Mouse (Mus musculus): Measurements from ENCODE around the gene Capzb.
A peak's percentile ranks its signal among the peaks of the same experiment; 100 is the strongest.

The Capzb gene

GRCm38 (mm10) chr4:139179731-139180625, 12.7 kb upstream of the Capzb start:
- peak; percentile 41 to 64 for DNase-seq

GRCm38 (mm10) chr4:139182511-139182910, 10.2 kb upstream of the Capzb start:
- DNase-seq = no peak

- no peak for DNase-seq
Observed at GRCm38 (mm10) chr4:139185766-139186442, 6.8 kb upstream of the Capzb start.

DNA sequence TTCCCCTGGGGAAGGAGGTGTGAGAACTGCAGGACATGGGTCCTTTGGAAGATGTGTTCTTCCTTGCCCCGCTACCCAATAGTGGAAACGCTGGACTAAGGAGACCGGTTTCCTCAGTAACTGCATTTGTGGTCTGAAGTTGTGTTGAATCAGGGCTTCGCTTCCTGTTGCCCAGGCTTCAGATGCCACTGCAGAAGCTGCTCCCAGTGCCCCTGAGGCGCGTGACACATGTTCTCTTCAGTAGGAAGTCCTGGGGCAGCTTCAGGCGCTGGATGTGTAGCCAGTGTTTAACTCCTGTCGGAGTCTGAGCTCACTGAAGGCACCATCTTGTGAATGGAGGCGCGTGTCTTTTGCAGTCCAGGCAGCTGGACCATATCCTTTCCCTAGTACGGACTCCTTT, 4.8 kb upstream of the Capzb start:
- DNase-seq = no peak

DNA sequence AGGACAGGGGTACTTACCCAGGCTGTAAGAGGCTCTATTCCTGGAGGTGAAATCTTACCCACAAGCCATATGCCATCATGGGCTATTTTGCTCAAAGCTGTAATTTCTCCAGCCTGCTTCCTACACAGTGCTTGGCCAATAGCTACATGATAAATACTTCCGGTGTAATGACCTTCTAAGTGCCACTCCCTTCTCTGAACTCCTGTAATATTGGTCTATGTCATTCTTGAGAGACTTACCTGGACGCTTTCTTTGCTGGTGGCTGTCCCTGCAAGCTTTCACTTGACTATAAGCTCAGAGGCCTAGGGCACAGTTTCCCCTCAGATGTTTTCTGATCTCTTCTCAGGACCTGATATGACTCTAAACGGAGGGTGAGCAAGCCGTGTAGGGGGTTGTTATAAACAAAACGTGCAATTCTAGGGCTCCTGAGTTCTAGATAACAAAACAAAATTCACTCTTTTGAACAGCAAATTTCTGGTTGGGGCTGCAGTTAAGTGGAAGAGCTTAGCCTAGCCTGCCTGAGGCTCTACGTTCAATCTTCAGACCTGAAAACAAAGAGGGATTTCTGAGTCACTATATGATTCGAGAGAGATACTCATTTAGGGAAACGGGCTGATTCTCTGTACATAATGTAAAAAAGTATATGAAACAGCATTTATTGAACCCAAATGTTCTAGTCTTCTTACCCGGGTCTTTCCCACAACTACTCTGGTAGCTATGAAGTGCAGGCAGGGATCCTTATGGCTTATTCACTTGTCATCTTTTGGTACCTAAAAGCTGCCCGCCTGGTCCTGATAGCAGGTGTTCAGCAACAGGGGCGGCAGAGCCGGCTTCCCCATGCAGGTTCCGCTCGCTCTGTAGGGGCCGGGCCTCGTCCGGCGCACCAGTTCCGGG, 847 bp upstream of the Capzb start:
- no peak for DNase-seq

- DNase-seq = peak; percentile 38 to 49
Observed at GRCm38 (mm10) chr4:139193176-139194093, 736 bp downstream of the Capzb start.

- DNase-seq = no peak
Observed at GRCm38 (mm10) chr4:139195101-139195500, 2.4 kb downstream of the Capzb start.

GRCm38 (mm10) chr4:139196464-139196863, 3.8 kb downstream of the Capzb start:
- no peak for DNase-seq

DNA sequence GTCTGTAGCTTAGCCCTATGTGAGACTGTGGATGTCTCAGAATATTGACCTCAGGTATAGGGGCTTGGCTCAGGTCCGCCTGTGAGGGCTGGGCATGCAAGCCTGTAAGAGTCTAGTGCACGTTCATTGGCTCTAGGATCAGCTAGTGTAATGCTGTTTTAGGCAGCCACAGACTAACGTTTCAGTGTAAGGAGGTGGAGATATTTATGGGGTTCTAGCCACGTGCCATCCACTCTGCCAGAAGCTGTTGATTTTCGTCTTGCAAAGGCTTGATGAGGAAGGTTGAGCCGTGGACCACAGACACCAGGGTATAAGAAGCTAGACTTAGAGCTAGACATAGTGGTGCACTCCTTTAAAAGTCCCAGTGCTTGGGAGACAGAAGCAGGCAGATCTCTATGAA, 4.2 kb downstream of the Capzb start:
- no peak for DNase-seq

DNA sequence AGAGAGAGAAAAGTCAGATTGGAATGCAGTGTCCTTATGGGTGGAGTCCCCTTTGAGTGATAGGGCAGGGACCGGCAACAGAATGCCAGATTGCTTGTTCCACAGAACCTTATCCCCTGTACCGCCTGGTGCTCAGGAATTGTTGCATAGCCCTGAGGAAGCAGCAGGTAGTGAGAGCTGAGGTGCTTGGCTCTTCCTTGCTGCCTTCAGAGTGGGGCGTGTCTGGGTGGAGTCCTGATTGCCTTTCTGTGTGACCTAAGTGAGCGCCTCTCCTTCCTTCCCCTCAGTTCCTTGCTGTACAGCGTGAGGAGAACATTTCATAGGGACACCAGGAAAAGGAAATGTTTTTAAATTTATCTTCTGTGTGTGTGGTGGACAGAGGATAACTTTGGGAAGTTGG, 4.8 kb downstream of the Capzb start:
- no peak for DNase-seq

DNA sequence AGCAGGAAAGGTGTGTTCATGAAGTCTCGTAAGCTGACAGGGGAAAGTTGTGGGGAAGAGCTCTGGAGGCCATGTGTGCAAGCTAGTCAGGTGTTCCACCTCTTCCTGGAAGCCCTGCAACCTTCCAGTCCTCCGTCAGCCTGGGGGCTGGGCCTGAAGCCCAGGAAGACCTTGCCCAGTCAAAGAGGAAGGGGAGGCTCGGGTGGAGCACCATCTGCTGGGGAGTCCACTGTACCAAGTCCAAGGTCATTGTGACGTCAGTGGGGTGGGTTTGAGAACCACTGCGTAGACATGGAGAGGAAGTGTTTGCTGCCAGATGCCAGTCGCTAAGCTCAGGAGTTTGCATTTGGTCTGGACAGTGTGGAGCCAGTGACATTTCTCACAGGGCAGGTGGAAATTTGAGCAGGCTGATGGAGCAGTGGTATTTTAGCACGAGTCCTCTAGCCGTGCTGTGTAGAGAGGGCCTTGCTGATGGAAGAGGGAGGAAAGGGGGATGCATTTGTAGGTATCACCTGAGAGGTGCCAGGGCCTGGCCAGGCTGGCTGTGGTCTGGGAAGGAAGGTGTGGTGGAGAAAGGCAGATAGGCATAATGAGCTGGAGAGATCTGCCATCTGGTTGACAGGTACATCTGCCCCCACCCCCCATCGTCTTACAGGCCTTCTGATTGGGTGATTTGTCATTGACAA, 5.4 kb downstream of the Capzb start:
- peak; percentile 49 to 67 for DNase-seq

DNA sequence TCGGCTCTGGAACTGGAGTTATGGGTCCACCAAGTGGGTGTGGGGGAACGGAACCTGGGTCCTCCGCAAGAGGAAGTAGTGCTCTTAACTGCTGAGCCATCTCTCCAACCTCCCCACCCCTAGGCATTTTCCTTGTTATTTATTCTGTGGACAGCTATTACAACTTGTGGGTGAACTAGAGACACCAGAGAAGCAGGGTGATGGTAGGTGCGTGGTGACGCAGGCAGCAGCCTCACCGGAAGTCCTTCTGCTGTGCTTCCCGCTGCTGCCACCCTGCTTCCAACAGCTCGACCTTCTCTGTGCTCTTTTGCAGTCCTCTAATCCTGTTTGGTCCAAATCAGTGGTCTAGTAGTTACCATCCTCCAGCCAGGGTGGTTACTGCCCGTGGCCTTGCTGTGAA, 6.4 kb downstream of the Capzb start:
- no peak for DNase-seq

GRCm38 (mm10) chr4:139199703-139200340, 7.1 kb downstream of the Capzb start:
- no peak for DNase-seq

- DNase-seq = no peak
Observed at GRCm38 (mm10) chr4:139200946-139201345, 8.2 kb downstream of the Capzb start.

DNA sequence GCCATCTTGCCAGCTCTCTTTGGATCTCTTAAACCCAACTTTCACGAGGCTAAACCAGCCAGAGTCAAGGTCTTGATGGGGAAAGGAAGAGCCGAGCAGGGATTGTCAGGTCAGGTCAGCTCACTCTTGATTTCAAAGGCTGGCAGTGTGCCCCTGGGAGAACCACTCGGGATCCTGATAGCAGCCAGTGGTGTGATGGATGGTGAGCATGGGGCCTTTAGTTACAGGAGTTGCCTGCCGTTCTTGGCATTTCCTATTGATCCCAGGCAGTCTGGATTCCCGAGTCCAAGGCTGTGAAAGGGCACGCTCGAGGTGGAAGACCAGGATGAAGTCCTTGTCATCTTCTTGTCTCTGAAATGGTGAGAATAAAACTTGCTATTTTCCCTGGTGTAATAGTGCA, 9.9 kb downstream of the Capzb start:
- no peak for DNase-seq

DNA sequence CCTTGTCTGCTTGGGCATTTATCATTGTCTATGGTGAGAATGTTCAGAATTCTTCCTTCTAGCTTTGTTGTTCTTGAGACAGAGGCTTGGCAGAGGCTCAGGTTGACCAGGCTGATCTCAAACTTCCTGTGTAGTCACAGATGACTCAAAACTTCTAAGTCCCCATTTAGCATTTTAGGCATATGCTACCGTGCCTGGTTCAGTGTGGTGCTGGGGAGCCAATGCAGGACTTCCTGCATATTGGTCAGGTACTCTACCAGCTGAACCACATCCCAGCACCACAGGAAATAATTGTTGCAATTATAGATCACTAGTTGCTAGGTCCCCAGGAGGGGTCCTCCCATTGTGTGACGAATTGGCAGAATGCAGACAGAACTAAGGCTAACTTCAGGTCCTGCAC, 10.7 kb downstream of the Capzb start:
- DNase-seq = no peak

DNA sequence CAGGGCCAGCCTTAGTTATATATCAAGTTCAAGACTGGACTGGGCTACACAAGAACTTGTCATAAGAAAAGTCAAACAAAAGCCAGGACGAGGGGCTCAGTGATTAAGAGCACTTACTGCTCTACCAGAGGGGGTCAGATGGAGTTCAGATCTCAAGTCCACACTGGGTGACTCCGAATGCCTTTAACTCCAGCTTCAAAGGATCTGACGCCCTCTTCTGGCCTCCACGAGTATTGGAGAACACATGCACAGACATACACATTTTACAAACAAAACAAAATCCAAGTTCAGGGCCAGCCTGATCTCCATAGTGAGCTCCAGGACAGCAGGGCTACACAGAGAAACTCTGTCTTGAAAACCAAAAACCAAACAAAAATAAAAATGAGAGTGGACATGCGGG, 13.1 kb downstream of the Capzb start:
- DNase-seq = peak; percentile 53 to 69

- DNase-seq = no peak
Observed at GRCm38 (mm10) chr4:139206353-139207045, 13.8 kb downstream of the Capzb start.

GRCm38 (mm10) chr4:139208236-139209129, 15.8 kb downstream of the Capzb start:
- DNase-seq = no peak
